ENCODE assay signal across 8 mouse cellular contexts in the genomic region with DNA sequence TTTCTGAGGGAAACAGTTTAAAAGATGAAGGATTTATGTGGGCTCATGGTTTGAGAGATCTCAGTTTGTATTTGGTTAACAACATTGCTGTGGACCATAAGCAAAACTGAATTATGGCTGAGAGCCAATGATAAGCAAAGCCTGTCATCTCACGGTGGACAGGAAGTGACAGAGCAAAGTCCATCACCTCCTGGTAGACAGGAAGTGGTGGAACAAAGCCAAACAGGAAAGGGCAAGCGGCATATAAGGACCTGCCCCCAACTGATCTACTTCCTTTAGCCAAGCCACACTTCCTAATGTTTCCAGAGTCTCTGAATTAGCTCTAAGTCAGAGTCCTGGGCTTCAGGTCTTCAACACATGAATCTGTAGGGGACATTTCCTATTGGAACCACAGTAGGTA. TPM values are rescaled to one million over a fixed set of nuclear protein-coding genes. Genes with fewer than 3 reads are reported as not detected.
DNase-seq lines count a peak whose midpoint lies in the region; ATAC-seq and TF ChIP-seq lines count a peak whose summit lies in the region.

No protein-coding gene starts in this region.

- H3K9ac ChIP-seq in embryonic facial prominence, embryonic 12.5 days = no peak overlapping the region
- H3K9ac ChIP-seq in kidney, embryonic 14.5 days (ENCODE audit: low read depth, low read length) = no peak overlapping the region
- H3K9ac ChIP-seq in lung, embryonic 16.5 days (ENCODE audit: low read length) = no peak overlapping the region

- no peaks in the 10 kb centered on the region for H3K4me1 ChIP-seq in embryonic facial prominence, embryonic 12.5 days
- 0 out of 2 replicates have a peak, but pooled peaks cover 4% of the 10 kb centered on the region for H3K4me1 ChIP-seq in kidney, embryonic 14.5 days (ENCODE audit: control insufficient read depth, insufficient read depth, low read length)
- H3K4me1 ChIP-seq in lung, embryonic 16.5 days (replicated peaks; ENCODE audit: control insufficient read depth, insufficient read depth, low read length) = peaks cover 36% of the 10 kb centered on the region
- H3K4me1 ChIP-seq in cerebellum, adult 2 months (ENCODE audit: control insufficient read depth, insufficient read depth, low read length) = no peaks in the 10 kb centered on the region

- no peak for TF ChIP-seq POLR2A in cerebellum, adult 2 months (IDR thresholded peaks at IDR 0.05; ENCODE audit: borderline replicate concordance, insufficient read depth, low read length)

- DNase-seq in 416B (ENCODE audit: low read depth) = peak; percentile 96
- DNase-seq in left cerebral cortex, postnatal 36 days (ENCODE audit: low spot score in 2 of 2) = no peak
- DNase-seq in cerebellum, postnatal 4 days (ENCODE audit: low spot score in 2 of 2) = no peak
- DNase-seq in cerebellum, postnatal 10 days = no peak
- DNase-seq in cerebellum, adult 2 months = no peak

- no peaks in the 10 kb centered on the region for H3K9me3 ChIP-seq in embryonic facial prominence, embryonic 12.5 days
- H3K9me3 ChIP-seq in kidney, embryonic 14.5 days (ENCODE audit: control insufficient read depth, low read length) = no peaks in the 10 kb centered on the region
- no peaks in the 10 kb centered on the region for H3K9me3 ChIP-seq in lung, embryonic 16.5 days (ENCODE audit: control insufficient read depth, low read length)

- TF ChIP-seq CTCF in cerebellum, adult 2 months (IDR thresholded peaks at IDR 0.05; ENCODE audit: borderline replicate concordance, insufficient read depth, low read depth, low read length) = no peak

- ATAC-seq in embryonic facial prominence, embryonic 12.5 days (ENCODE audit: insufficient number of reproducible peaks, insufficient read depth, low FRiP score, low TSS enrichment) = no peak
- peak; percentile 68; the same call in 1 of the 2 replicates for ATAC-seq in kidney, embryonic 14.5 days (ENCODE audit: low FRiP score, low TSS enrichment)
- peak; percentile 9; the same call in 1 of the 2 replicates for ATAC-seq in lung, embryonic 16.5 days (ENCODE audit: low read depth)

- 67% methylated on average over 2 of the region's 2 CpGs for WGBS in embryonic facial prominence, embryonic 12.5 days
- WGBS in kidney, embryonic 14.5 days = 66% methylated on average over 2 of the region's 2 CpGs
- 33% methylated on average over 2 of the region's 2 CpGs for WGBS in lung, embryonic 16.5 days
- WGBS in cerebellum, adult 2 months = 46% methylated on average over 2 of the region's 2 CpGs

- H3K27ac ChIP-seq in embryonic facial prominence, embryonic 12.5 days = 0 out of 2 replicates have a peak overlapping the region, but pooled peaks have one; percentile 50
- peak overlapping the region; percentile 59; the same call in 1 of the 2 replicates for H3K27ac ChIP-seq in kidney, embryonic 14.5 days (ENCODE audit: low read depth, low read length)
- H3K27ac ChIP-seq in lung, embryonic 16.5 days (ENCODE audit: low read length) = peak overlapping the region; percentile 74
- no peak overlapping the region for H3K27ac ChIP-seq in cerebellum, adult 2 months (ENCODE audit: insufficient read depth, low read length)

- H3K4me3 ChIP-seq in embryonic facial prominence, embryonic 12.5 days = no peak overlapping the region
- no peak overlapping the region for H3K4me3 ChIP-seq in kidney, embryonic 14.5 days (ENCODE audit: low read length)
- H3K4me3 ChIP-seq in lung, embryonic 16.5 days (ENCODE audit: low read length) = no peak overlapping the region
- H3K4me3 ChIP-seq in cerebellum, adult 2 months (replicated peaks; ENCODE audit: insufficient read depth, low read depth, low read length) = no peak overlapping the region

- no peaks in the 10 kb centered on the region for H3K36me3 ChIP-seq in embryonic facial prominence, embryonic 12.5 days
- H3K36me3 ChIP-seq in kidney, embryonic 14.5 days (ENCODE audit: control insufficient read depth, insufficient read depth, low read length) = peaks cover 3% of the 10 kb centered on the region; the same call in 1 of the 2 replicates
- H3K36me3 ChIP-seq in lung, embryonic 16.5 days (ENCODE audit: control insufficient read depth, insufficient read depth, low read length) = peaks cover 5% of the 10 kb centered on the region; the same call in 1 of the 2 replicates

- intact Hi-C loops in left cerebral cortex, postnatal 36 days (cut with DNase I) = no loop called here

- H3K27me3 ChIP-seq in embryonic facial prominence, embryonic 12.5 days = no peaks in the 10 kb centered on the region
- H3K27me3 ChIP-seq in kidney, embryonic 14.5 days (ENCODE audit: control insufficient read depth, insufficient read depth, low read length) = no peaks in the 10 kb centered on the region
- H3K27me3 ChIP-seq in lung, embryonic 16.5 days (ENCODE audit: control insufficient read depth, insufficient read depth, low read depth, low read length) = no peaks in the 10 kb centered on the region
- H3K27me3 ChIP-seq in cerebellum, adult 2 months (ENCODE audit: control insufficient read depth, insufficient read depth, low read length) = no peaks in the 10 kb centered on the region

- H3K4me2 ChIP-seq in embryonic facial prominence, embryonic 12.5 days (replicated peaks) = no peak overlapping the region
- H3K4me2 ChIP-seq in kidney, embryonic 14.5 days (replicated peaks; ENCODE audit: low read depth, low read length) = no peak overlapping the region
- H3K4me2 ChIP-seq in lung, embryonic 16.5 days (ENCODE audit: low read depth, low read length) = no peak overlapping the region

RNA-seq across cellular contexts. Expression of a gene that starts 37.1 kb away (rescaled TPM):
- 4.4 and 5.5 TPM in 2 replicates for polyA plus RNA-seq in embryonic facial prominence, embryonic 12.5 days (2016; fragmentation: Nextera tagmentation; extraction: Ambion mirVana)
- 6.7 and 9.2 TPM in 2 replicates for polyA plus RNA-seq in kidney, embryonic 14.5 days (2014; fragmentation: Nextera tagmentation; extraction: Ambion mirVana)
- polyA plus RNA-seq in lung, embryonic 16.5 days (2015; fragmentation: Nextera tagmentation; extraction: Ambion mirVana) = 16.4 and 16.7 TPM in 2 replicates
- total RNA-seq in left cerebral cortex, postnatal 36 days (2021) = 1 to 10 TPM; 3.5 to 4.4 TPM
- polyA plus RNA-seq in cerebellum, adult 2 months (2012; rRNA removed) = 1.1 and 1.2 TPM in 2 replicates
